Mouse (Mus musculus): ENCODE measurements around the gene Fgfr2. TPM values are rescaled to one million over a fixed set of nuclear protein-coding genes. Genes with fewer than 3 reads are reported as not detected.
A peak's percentile ranks its signal among the peaks of the same experiment; 100 is the strongest.

Fgfr2 gene
- total RNA-seq, 2 experiments from 2014 or later = 27.3 to 32.7 TPM

- intact Hi-C loops (cut with DNase I) = no loop called here
These were observed 1346.9 kb downstream of the Fgfr2 start for GRCm38 (mm10) chr7:131776191-131776752.

GRCm38 (mm10) chr7:131757922-131758321, 1365.2 kb downstream of the Fgfr2 start:
- DNase-seq (ENCODE audit: low spot score in 2 of 2) = no peak
- intact Hi-C loops (cut with DNase I) = no loop called here

More at GRCm38 (mm10) chr7:131776191-131776752, 1346.9 kb downstream of the Fgfr2 start:
- DNase-seq (ENCODE audit: low spot score in 2 of 2) = peak; percentile 22 to 35

- intact Hi-C loops (cut with DNase I) = loop anchor here (10.0 kb wide), 3 partner anchors 173 to 303 kb away; partner anchors contain the start of genes Hmx2 and Hmx3
- no peak for DNase-seq (ENCODE audit: low spot score in 2 of 2)
These were observed 1375.8 kb downstream of the Fgfr2 start for GRCm38 (mm10) chr7:131747152-131748010.

- peak; percentile 15 to 27 for DNase-seq (ENCODE audit: low spot score in 2 of 2)
- intact Hi-C loops (cut with DNase I) = loop anchor here (10.0 kb wide), 3 partner anchors 172 to 302 kb away; partner anchors contain the start of genes Hmx2 and Hmx3
These were observed 1376.4 kb downstream of the Fgfr2 start for GRCm38 (mm10) chr7:131746752-131747151.

GRCm38 (mm10) chr7:131743193-131743592, 1380.0 kb downstream of the Fgfr2 start:
- intact Hi-C loops (cut with DNase I) = loop anchor here (10.0 kb wide), 3 partner anchors 168 to 298 kb away; partner anchors contain the start of genes Hmx2 and Hmx3

GRCm38 (mm10) chr7:131722783-131723575, 1400.2 kb downstream of the Fgfr2 start:
- no peak for DNase-seq (ENCODE audit: low spot score in 2 of 2)
- intact Hi-C loops (cut with DNase I) = no loop called here

More at GRCm38 (mm10) chr7:131743193-131743592, 1380.0 kb downstream of the Fgfr2 start:
- no peak for DNase-seq (ENCODE audit: low spot score in 2 of 2)

- intact Hi-C loops (cut with DNase I) = no loop called here
- DNase-seq (ENCODE audit: low spot score in 2 of 2) = no peak
These were observed 1400.8 kb downstream of the Fgfr2 start for GRCm38 (mm10) chr7:131722316-131722715.

- intact Hi-C loops (cut with DNase I) = no loop called here
- DNase-seq (ENCODE audit: low spot score in 2 of 2) = no peak
These were observed 1404.9 kb downstream of the Fgfr2 start for GRCm38 (mm10) chr7:131718280-131718679.

GRCm38 (mm10) chr7:131713076-131713475, 1410.1 kb downstream of the Fgfr2 start:
- no peak for DNase-seq (ENCODE audit: low spot score in 2 of 2)
- intact Hi-C loops (cut with DNase I) = no loop called here

- intact Hi-C loops (cut with DNase I) = no loop called here
- DNase-seq (ENCODE audit: low spot score in 2 of 2) = no peak
These were observed 1426.3 kb downstream of the Fgfr2 start for GRCm38 (mm10) chr7:131696889-131697288.

GRCm38 (mm10) chr7:131687324-131687723, 1435.8 kb downstream of the Fgfr2 start:
- intact Hi-C loops (cut with DNase I) = no loop called here
- DNase-seq (ENCODE audit: low spot score in 2 of 2) = no peak

GRCm38 (mm10) chr7:131677126-131677525, 1446.0 kb downstream of the Fgfr2 start:
- intact Hi-C loops (cut with DNase I) = no loop called here
- DNase-seq (ENCODE audit: low spot score in 2 of 2) = no peak

- intact Hi-C loops (cut with DNase I) = no loop called here
- DNase-seq (ENCODE audit: low spot score in 2 of 2) = no peak
These were observed 1452.6 kb downstream of the Fgfr2 start for GRCm38 (mm10) chr7:131670586-131670985.

GRCm38 (mm10) chr7:131669326-131669725, 1453.8 kb downstream of the Fgfr2 start:
- peak; percentile 20 to 32 for DNase-seq (ENCODE audit: low spot score in 2 of 2)

GRCm38 (mm10) chr7:131660726-131661125, 1462.4 kb downstream of the Fgfr2 start:
- DNase-seq (ENCODE audit: low spot score in 2 of 2) = no peak
- intact Hi-C loops (cut with DNase I) = no loop called here

More at GRCm38 (mm10) chr7:131669326-131669725, 1453.8 kb downstream of the Fgfr2 start:
- intact Hi-C loops (cut with DNase I) = no loop called here

GRCm38 (mm10) chr7:131656017-131656416, 1467.1 kb downstream of the Fgfr2 start:
- intact Hi-C loops (cut with DNase I) = no loop called here

GRCm38 (mm10) chr7:131653416-131653815, 1469.7 kb downstream of the Fgfr2 start:
- intact Hi-C loops (cut with DNase I) = no loop called here
- DNase-seq (ENCODE audit: low spot score in 2 of 2) = no peak

More at GRCm38 (mm10) chr7:131656017-131656416, 1467.1 kb downstream of the Fgfr2 start:
- no peak for DNase-seq (ENCODE audit: low spot score in 2 of 2)

- intact Hi-C loops (cut with DNase I) = no loop called here
- no peak for DNase-seq (ENCODE audit: low spot score in 2 of 2)
These were observed 1471.0 kb downstream of the Fgfr2 start for GRCm38 (mm10) chr7:131651921-131652694.

- intact Hi-C loops (cut with DNase I) = no loop called here
- DNase-seq (ENCODE audit: low spot score in 2 of 2) = no peak
These were observed 1472.9 kb downstream of the Fgfr2 start for GRCm38 (mm10) chr7:131650277-131650676.
